Mouse (Mus musculus) v-Abl transformed pro-B cells (cell line): ENCODE measurements around the gene Sgtb.

ENCODE experiments used
- in situ Hi-C, 2 experiments: fragments of 400-800 bp; cut with MboI; formaldehyde crosslinking; loops; one replicate each; pipeline ENCODE4 v1.15.1; 2025; ENCODE audit not compliant: unreplicated experiment in 2 of 2

Sgtb gene

GRCm38 (mm10) chr13:104109288-104109815 is at the start of gene Sgtb, which contains the start of gene Nln:
Gene Sgtb (plus strand): TSS chr13:104109741.
Gene Nln (minus strand): TSS chr13:104109614.
- in situ Hi-C loops = no loop called here

- in situ Hi-C loops = no loop called here
Measured at GRCm38 (mm10) chr13:104060231-104060630, 49.3 kb upstream of the Sgtb start.

- in situ Hi-C loops = no loop called here
Measured at GRCm38 (mm10) chr13:104061975-104062750, 47.4 kb upstream of the Sgtb start.

- in situ Hi-C loops = no loop called here
Measured at GRCm38 (mm10) chr13:104063061-104063460, 46.5 kb upstream of the Sgtb start.

GRCm38 (mm10) chr13:104065649-104066347 is 43.7 kb upstream of the Sgtb start:
- in situ Hi-C loops = no loop called here

- in situ Hi-C loops = no loop called here
Measured at GRCm38 (mm10) chr13:104069216-104069615, 40.3 kb upstream of the Sgtb start.

GRCm38 (mm10) chr13:104070703-104071102 is 38.8 kb upstream of the Sgtb start:
- in situ Hi-C loops = no loop called here

- in situ Hi-C loops = no loop called here
Measured at GRCm38 (mm10) chr13:104072351-104072750, 37.2 kb upstream of the Sgtb start.

- in situ Hi-C loops = no loop called here
Measured at GRCm38 (mm10) chr13:104074230-104074629, 35.3 kb upstream of the Sgtb start.

- in situ Hi-C loops = loop anchor here in 1 of 2 experiments (25.0 kb wide), 2 partner anchors 562 to 887 kb away; no protein-coding TSS in a partner anchor
Measured at GRCm38 (mm10) chr13:104074731-104075130, 34.8 kb upstream of the Sgtb start.

GRCm38 (mm10) chr13:104076993-104077392 is 32.5 kb upstream of the Sgtb start:
- in situ Hi-C loops = loop anchor here in 1 of 2 experiments (25.0 kb wide), 2 partner anchors 565 to 890 kb away; no protein-coding TSS in a partner anchor

- in situ Hi-C loops = loop anchor here in 1 of 2 experiments (5.0 to 25.0 kb wide), 3 partner anchors 380 to 895 kb away; no protein-coding TSS in a partner anchor
Measured at GRCm38 (mm10) chr13:104082504-104082903, 27.0 kb upstream of the Sgtb start.

- in situ Hi-C loops = loop anchor here in 1 of 2 experiments (5.0 to 25.0 kb wide), 3 partner anchors 382 to 897 kb away; no protein-coding TSS in a partner anchor
Measured at GRCm38 (mm10) chr13:104084600-104084999, 24.9 kb upstream of the Sgtb start.

- in situ Hi-C loops = loop anchor here in 1 of 2 experiments (25.0 kb wide), 2 partner anchors 577 to 902 kb away; no protein-coding TSS in a partner anchor
Measured at GRCm38 (mm10) chr13:104089387-104089786, 20.2 kb upstream of the Sgtb start.

GRCm38 (mm10) chr13:104091734-104092133 is 17.8 kb upstream of the Sgtb start:
- in situ Hi-C loops = loop anchor here (5.0 to 25.0 kb wide), 3 partner anchors 384 to 904 kb away; no protein-coding TSS in a partner anchor

GRCm38 (mm10) chr13:104094531-104095385 is 14.8 kb upstream of the Sgtb start:
- in situ Hi-C loops = loop anchor here (5.0 to 25.0 kb wide), 3 partner anchors 387 to 907 kb away; no protein-coding TSS in a partner anchor

GRCm38 (mm10) chr13:104095955-104096354 is 13.6 kb upstream of the Sgtb start:
- in situ Hi-C loops = loop anchor here in 1 of 2 experiments (25.0 kb wide), 2 partner anchors 584 to 909 kb away; no protein-coding TSS in a partner anchor

GRCm38 (mm10) chr13:104097190-104097589 is 12.4 kb upstream of the Sgtb start:
- in situ Hi-C loops = loop anchor here in 1 of 2 experiments (25.0 kb wide), 2 partner anchors 585 to 910 kb away; no protein-coding TSS in a partner anchor

- in situ Hi-C loops = no loop called here
Measured at GRCm38 (mm10) chr13:104100416-104100815, 9.1 kb upstream of the Sgtb start.
